Mouse (Mus musculus) heart, embryonic 16.5 days (tissue): ENCODE measurements around the gene Limd1. TPM values are rescaled to one million over a fixed set of nuclear protein-coding genes. Genes with fewer than 3 reads are reported as not detected.

Source experiments
- polyA plus RNA-seq: library from polyadenylated mRNA; unstranded; fragments of >200 nt; fragmentation: Nextera tagmentation; extraction: Ambion mirVana; gene quantifications from 2 replicates; pipeline ENCODE4 v1.2.1, GENCODE M21; 2015

Gene Limd1
- polyA plus RNA-seq, 1 experiment from 2014 or later: 56.6 TPM

Other genes starting within 250 kb of the Limd1 start
- 6.5 and 7.4 TPM in 2 replicates for gene Tmem158, start 217.9 kb upstream of the Limd1 start, polyA plus RNA-seq
- 547 and 728 TPM in 2 replicates for gene Lars2, start 111.8 kb upstream of the Limd1 start, polyA plus RNA-seq
- gene Sacm1l, start 51.1 kb downstream of the Limd1 start, polyA plus RNA-seq: 48.0 and 51.6 TPM in 2 replicates
- gene Slc6a20b, start 153.9 kb downstream of the Limd1 start, polyA plus RNA-seq: 0.09 and 0.25 TPM in 2 replicates
- gene Ccr9, start 199.7 kb downstream of the Limd1 start, polyA plus RNA-seq: 2.2 and 8.4 TPM in 2 replicates
- 0.30 and 0.34 TPM in 2 replicates for gene Slc6a20a, start 200.2 kb downstream of the Limd1 start, polyA plus RNA-seq
- gene Lztfl1, start 239.0 kb downstream of the Limd1 start, polyA plus RNA-seq: 33.9 and 39.0 TPM in 2 replicates